Mouse (Mus musculus): ENCODE measurements around the gene Ndufs8.

GRCm38 (mm10) chr19:3924190-3924589 is 11.6 kb upstream of the Ndufs8 start:
- TF ChIP-seq POLR2A (IDR thresholded peaks at IDR 0.05; ENCODE audit: borderline replicate concordance, control insufficient read depth, low read depth, low read length) (no peak), CTCF (IDR thresholded peaks at IDR 0.05; ENCODE audit: control insufficient read depth, insufficient read depth, low read length) (no peak)
